Mouse (Mus musculus) heart, postnatal 0 days (tissue): ENCODE results near the gene Syf2.

Source experiments
- CTCF ChIP-seq: IDR thresholded peaks from 2 replicates; pipeline ENCODE4 v1.5.1; 2016; ENCODE audit warnings: antibody characterized with exemption, control low read depth, low read depth
- EP300 ChIP-seq: IDR thresholded peaks from 2 replicates; pipeline ENCODE4 v1.6.1; 2016; ENCODE audit warnings: antibody characterized with exemption, low read depth

DNA sequence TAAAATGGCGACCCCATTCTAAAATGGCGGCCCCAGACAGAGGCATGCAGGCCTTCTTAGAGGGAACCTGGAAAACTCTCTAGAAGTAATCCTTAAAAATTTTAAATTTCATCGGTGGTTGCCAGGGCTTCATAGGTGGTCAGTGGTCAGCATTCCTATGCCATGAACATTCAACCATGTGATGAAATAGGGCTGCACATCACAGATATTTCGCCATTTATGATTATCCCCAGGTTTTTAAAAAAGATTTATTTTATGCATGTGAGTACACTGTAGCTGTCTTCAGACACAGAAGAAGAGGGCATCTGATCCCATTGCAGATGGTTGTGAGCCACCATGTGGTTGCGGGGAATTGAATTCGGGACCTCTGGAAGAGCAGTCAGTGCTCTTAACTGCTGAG, 10.1 kb upstream of the Syf2 start:
- TF ChIP-seq CTCF (no peak), EP300 (no peak)
